Mouse (Mus musculus) intestine, postnatal 0 days (tissue): ENCODE measurements around the gene Gm648. TPM values are rescaled to one million over a fixed set of nuclear protein-coding genes. Genes with fewer than 3 reads are reported as not detected.
"Not testable (repeated sequence)": the region's sequence is repeated elsewhere in the genome, so short reads cannot be mapped to it uniquely, and the experiment has no call there.

Experiments used
- ATAC-seq: fragments of 200-750 bp; cut with Nextera tagmentation; 2 replicates; pipeline ENCODE4 v1.8.0; 2017; ENCODE audit warnings: mild to moderate bottlenecking, moderate TSS enrichment, moderate library complexity
- H3K27ac ChIP-seq: fragments of 300-500 bp; sonication (generic); 2 replicates; pipeline ENCODE4 v1.5.1; 2014; ENCODE audit warnings: mild to moderate bottlenecking, low read depth, low read length, moderate library complexity
- H3K27me3 ChIP-seq: fragments of 300-500 bp; sonication (generic); replicated peaks from 2 replicates; pipeline ENCODE4 v1.6.1; 2014; ENCODE audit warnings: low read length, mixed read lengths; ENCODE audit not compliant: control insufficient read depth, insufficient read depth
- H3K36me3 ChIP-seq: fragments of 300-500 bp; sonication (generic); 2 replicates; pipeline ENCODE4 v1.6.1; 2014; ENCODE audit warnings: mild to moderate bottlenecking, moderate library complexity; ENCODE audit not compliant: control insufficient read depth, insufficient read depth
- H3K4me1 ChIP-seq: fragments of 300-500 bp; sonication (generic); replicated peaks from 2 replicates; pipeline ENCODE4 v1.6.1; 2014; ENCODE audit warnings: antibody characterized with exemption, low read length, mixed read lengths; ENCODE audit not compliant: control insufficient read depth, insufficient read depth
- H3K4me2 ChIP-seq: fragments of 300-500 bp; sonication (generic); replicated peaks from 2 replicates; pipeline ENCODE4 v1.6.1; 2014; ENCODE audit warnings: low read depth, mild to moderate bottlenecking, moderate library complexity
- H3K4me3 ChIP-seq: fragments of 300-500 bp; sonication (generic); 2 replicates; pipeline ENCODE4 v1.5.1; 2014; ENCODE audit warnings: low read depth, low read length
- H3K9ac ChIP-seq: fragments of 300-500 bp; sonication (generic); 2 replicates; pipeline ENCODE4 v1.6.1; 2014; ENCODE audit warnings: mild to moderate bottlenecking, low read depth, low read length
- H3K9me3 ChIP-seq: fragments of 300-500 bp; sonication (generic); 2 replicates; pipeline ENCODE4 v1.6.1; 2016; ENCODE audit warnings: mixed run types; ENCODE audit not compliant: control insufficient read depth
- CTCF ChIP-seq: sonication (generic); IDR thresholded peaks from 2 replicates; pipeline ENCODE4 v1.5.1; 2016; ENCODE audit warnings: low read depth, mild to moderate bottlenecking, control low read depth, antibody characterized with exemption, moderate library complexity
- WGBS: fragments of 180-500 bp; shearing (Covaris S2); extraction: QIAGEN DNeasy Blood & Tissue Kit; methylation state at CpG from one replicate; pipeline ENCODE4 v1.1.7; 2014; 5-methylcytosine and 5-hydroxymethylcytosine counted together
- microRNA-seq: library from miRNA; unstranded; fragments of <30 nt; microRNA quantifications from one replicate; pipeline ENCODE4, GENCODE M21; 2016
- polyA plus RNA-seq: library from polyadenylated mRNA; unstranded; fragments of >200 nt; fragmentation: Nextera tagmentation; extraction: Ambion mirVana; gene quantifications from 2 replicates; pipeline ENCODE4 v1.2.1, GENCODE M21; 2015

Gene Gm648
- polyA plus RNA-seq, 1 experiment from 2014 or later, result not detected

- Histone ChIP-seq H3K4me2 (no peak overlapping the region), H3K27me3 (no peaks in the 10 kb centered on the region), H3K9me3 (no peaks in the 10 kb centered on the region), H3K9ac (no peak overlapping the region), H3K4me1 (no peaks in the 10 kb centered on the region), H3K36me3 (no peaks in the 10 kb centered on the region), H3K27ac (no peak overlapping the region), H3K4me3 (no peak overlapping the region)
- no peak for ATAC-seq
- peak; percentile 62 for TF ChIP-seq CTCF
- WGBS, result 54% methylated on average over 4 of the region's 4 CpGs
Measured at GRCm38 (mm10) chrX:56537162-56537561, 12.2 kb downstream of the Gm648 start.

GRCm38 (mm10) chrX:56531266-56531665 lies 18.1 kb downstream of the Gm648 start:
- TF ChIP-seq CTCF, result peak; percentile 71
- Histone ChIP-seq H3K4me2 (no peak overlapping the region), H3K27ac (no peak overlapping the region), H3K9me3 (no peaks in the 10 kb centered on the region), H3K9ac (no peak overlapping the region), H3K36me3 (no peaks in the 10 kb centered on the region), H3K4me1 (no peaks in the 10 kb centered on the region), H3K4me3 (no peak overlapping the region), H3K27me3 (no peaks in the 10 kb centered on the region)
- WGBS, result 14% methylated on average over 3 of the region's 3 CpGs
- ATAC-seq, result no peak

GRCm38 (mm10) chrX:56524442-56524841 lies 25.0 kb downstream of the Gm648 start, which contains the start of gene Gm10477:
Gene Gm10477, plus strand, starts transcription at chrX:56524742.
- ATAC-seq, H3K4me1 ChIP-seq, H3K27me3 ChIP-seq, H3K36me3 ChIP-seq, H3K9me3 ChIP-seq, H3K4me2 ChIP-seq, H3K4me3 ChIP-seq, H3K9ac ChIP-seq, H3K27ac ChIP-seq: not testable (repeated sequence)
- WGBS, result 78% methylated on average over 6 of the region's 6 CpGs

GRCm38 (mm10) chrX:56497241-56497640 lies 52.2 kb downstream of the Gm648 start:
- WGBS, result 81% methylated on average over 7 of the region's 7 CpGs
- no peak overlapping the region for H3K4me2 ChIP-seq
- H3K36me3 ChIP-seq, result peaks cover 4% of the 10 kb centered on the region; the same call in 1 of the 2 replicates
- no peaks in the 10 kb centered on the region for H3K4me1 ChIP-seq
- H3K27ac ChIP-seq, result no peak overlapping the region
- H3K4me3 ChIP-seq, result no peak overlapping the region
- H3K9ac ChIP-seq, result no peak overlapping the region
- no peak for ATAC-seq
- no peaks in the 10 kb centered on the region for H3K27me3 ChIP-seq
- TF ChIP-seq CTCF, result no peak
- H3K9me3 ChIP-seq, result no peaks in the 10 kb centered on the region

Small RNA genes within 50 kb of the gene (microRNA-seq; reads per million reads assigned to microRNA genes)
- not detected for gene Mir5116

Other genes starting within 250 kb of the Gm648 start
- 2.2 and 2.4 TPM in 2 replicates for gene Zfp449, start 203.2 kb downstream of the Gm648 start, polyA plus RNA-seq
- gene Smim10l2a, start 175.0 kb downstream of the Gm648 start, polyA plus RNA-seq, result 2.6 and 2.7 TPM in 2 replicates
- gene Gm2174, start 101.6 kb downstream of the Gm648 start, polyA plus RNA-seq, result 0.69 and 0.77 TPM in 2 replicates
- gene Ints6l, start 94.7 kb downstream of the Gm648 start, polyA plus RNA-seq, result 12.7 and 13.9 TPM in 2 replicates
- gene Gm10477, start 24.9 kb downstream of the Gm648 start, polyA plus RNA-seq, result not detected in 2 replicates
- 11.0 and 11.6 TPM in 2 replicates for gene Mmgt1, start 48.5 kb upstream of the Gm648 start, polyA plus RNA-seq
- gene Slc9a6, start 60.2 kb upstream of the Gm648 start, polyA plus RNA-seq, result 11.7 and 12.5 TPM in 2 replicates
- gene Fhl1, start 182.2 kb upstream of the Gm648 start, polyA plus RNA-seq, result 95.9 and 102 TPM in 2 replicates